Mouse (Mus musculus) heart, postnatal 10 days (tissue): ENCODE results near the gene Rp9. TPM values are rescaled to one million over a fixed set of nuclear protein-coding genes. Genes with fewer than 3 reads are reported as not detected.

ENCODE experiments used
- DNase-seq, 2 experiments: peaks; one replicate each; pipeline ENCODE4 v3.0.0; 2021
- intact Hi-C: fragments of 180-260 bp; cut with DNase I; formaldehyde crosslinking; loops from one replicate; pipeline ENCODE4 v1.15.1; 2025
- total RNA-seq, 2 experiments: library from RNA; stranded (reverse); gene quantifications; 2 replicates each; pipeline ENCODE4 v1.2.3; 2021

Rp9 gene
- total RNA-seq, 2 experiments from 2014 or later, result 45.4 to 45.7 TPM

GRCm38 (mm10) chr9:22385890-22386289, 83.7 kb downstream of the Rp9 start:
- intact Hi-C loops, result no loop called here
- no peak for DNase-seq

GRCm38 (mm10) chr9:22376086-22376485, 93.5 kb downstream of the Rp9 start:
- intact Hi-C loops, result no loop called here
- no peak for DNase-seq

GRCm38 (mm10) chr9:22372760-22373159, 96.8 kb downstream of the Rp9 start:
- DNase-seq, result no peak
- intact Hi-C loops, result no loop called here

- intact Hi-C loops, result no loop called here
- no peak for DNase-seq
Observed at GRCm38 (mm10) chr9:22368030-22368429, 101.5 kb downstream of the Rp9 start.

- DNase-seq, result no peak
- intact Hi-C loops, result no loop called here
Observed at GRCm38 (mm10) chr9:22366621-22367020, 102.9 kb downstream of the Rp9 start.

- intact Hi-C loops, result no loop called here
- no peak for DNase-seq
Observed at GRCm38 (mm10) chr9:22366221-22366620, 103.3 kb downstream of the Rp9 start.

Other genes with a start within 250 kb of the Rp9 start
- 10 to 100 TPM; 26.9 to 35.2 TPM for gene Zfp809, start 244.0 kb downstream of the Rp9 start, total RNA-seq
- 1 to 10 TPM in 1 of 2 experiments, under 1 TPM in 1; 0.97 to 1.2 TPM for gene Zfp599, start 209.8 kb downstream of the Rp9 start, total RNA-seq
- gene Zfp810, start 162.1 kb downstream of the Rp9 start, total RNA-seq, result 10 to 100 TPM; 12.3 to 13.9 TPM
- 10 to 100 TPM; 20.3 to 25.2 TPM for gene Anln, start 80.6 kb downstream of the Rp9 start, total RNA-seq
- under 1 TPM; 0.35 to 0.43 TPM for gene 9530077C05Rik, start 58.2 kb downstream of the Rp9 start, total RNA-seq
- gene Gm17545, start 15.5 kb downstream of the Rp9 start, total RNA-seq, result not detected
- gene Bbs9, start 6.0 kb upstream of the Rp9 start, total RNA-seq, result 10 to 100 TPM; 17.5 to 18.7 TPM